Mouse (Mus musculus): ENCODE results near the gene Nat14. TPM values are rescaled to one million over a fixed set of nuclear protein-coding genes. Genes with fewer than 3 reads are reported as not detected.
"Not testable (repeated sequence)": the region's sequence is repeated elsewhere in the genome, so short reads cannot be mapped to it uniquely, and the experiment has no call there.

Nat14 gene
- 100 to 1,000 TPM; 119 to 120 TPM for total RNA-seq (2021)

GRCm38 (mm10) chr7:4921824-4922482 is at the start of gene Nat14:
TSS of gene Nat14 (plus strand) at chr7:4922028.
- DNase-seq: no peak

DNA sequence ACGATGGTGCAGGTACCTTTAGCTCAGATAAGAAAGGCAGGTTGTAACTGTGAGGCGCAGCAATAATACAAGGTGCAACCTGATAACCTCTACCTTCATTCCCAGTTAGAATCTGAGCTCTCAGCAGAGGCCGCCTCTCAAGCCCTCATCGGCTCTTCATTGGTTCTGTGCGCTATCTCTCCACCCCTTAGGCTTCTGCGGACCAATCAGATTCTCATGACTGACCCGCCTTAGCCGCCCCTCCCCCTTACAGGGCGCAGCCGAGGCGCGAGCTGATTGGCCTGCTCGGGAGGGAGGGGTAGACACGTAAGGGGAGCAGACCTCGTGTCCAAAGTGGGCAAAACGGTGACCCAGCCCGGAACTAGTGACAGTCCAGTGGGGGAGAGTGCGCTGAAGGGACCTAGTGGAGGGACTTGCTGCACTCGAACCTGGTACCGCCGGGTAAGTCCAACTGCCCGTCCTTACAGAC is 45.0 kb upstream of the Nat14 start, which contains the start of gene Isoc2a:
Gene Isoc2a (plus strand): TSS at position 401 of the 469 bp plus-strand sequence.
- peak; percentile 83 to 85 for DNase-seq

GRCm38 (mm10) chr7:4877226-4877625 is 44.6 kb upstream of the Nat14 start:
- DNase-seq: no peak

GRCm38 (mm10) chr7:4878186-4878585 is 43.6 kb upstream of the Nat14 start:
- DNase-seq: no peak

GRCm38 (mm10) chr7:4879036-4879435 is 42.8 kb upstream of the Nat14 start:
- not testable (repeated sequence) for DNase-seq

GRCm38 (mm10) chr7:4886680-4887079 is 35.1 kb upstream of the Nat14 start:
- DNase-seq: no peak

- no peak for DNase-seq
Measured at GRCm38 (mm10) chr7:4895186-4895585, 26.6 kb upstream of the Nat14 start.

DNA sequence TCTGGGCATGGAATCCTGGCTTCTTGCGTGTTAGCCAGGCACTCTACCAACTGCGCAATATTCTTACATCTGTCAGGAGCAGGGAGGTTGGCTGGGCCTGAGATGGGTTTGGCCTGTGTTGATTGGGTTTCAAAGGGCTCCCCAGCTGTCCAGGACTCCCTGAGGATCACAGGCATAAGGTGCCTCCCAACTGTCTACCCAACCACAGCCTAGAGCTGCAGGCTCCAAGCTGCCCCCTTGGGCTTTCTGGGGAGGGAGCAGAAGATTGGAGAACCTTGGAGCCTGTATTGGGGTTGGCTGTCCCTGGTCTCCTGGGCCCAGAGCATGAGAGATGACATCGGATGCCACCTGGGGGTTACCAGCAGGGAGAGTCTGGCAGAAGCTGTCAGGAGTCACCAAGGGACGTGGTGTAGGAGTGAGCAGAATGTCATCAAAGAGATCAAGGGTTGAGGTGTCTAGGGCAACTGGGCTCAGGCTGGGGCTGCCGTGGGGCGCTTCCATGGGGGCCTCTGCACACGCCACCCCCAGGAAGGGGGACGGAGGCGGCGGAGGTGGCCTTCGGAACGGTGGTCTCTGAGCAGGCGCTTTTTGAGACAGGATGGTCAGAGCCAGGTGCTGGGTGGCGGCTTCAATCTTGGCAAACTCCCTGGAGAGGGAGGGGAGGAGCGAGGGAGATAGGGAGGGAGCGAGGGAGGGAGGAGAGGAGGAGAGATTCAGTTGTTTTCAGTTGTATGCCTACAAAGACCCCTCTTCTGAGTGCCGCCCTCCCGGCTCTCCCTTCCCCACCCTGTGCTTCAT is 22.8 kb upstream of the Nat14 start:
- DNase-seq: no peak

GRCm38 (mm10) chr7:4899649-4900522 is 21.9 kb upstream of the Nat14 start:
- DNase-seq: no peak

- no peak for DNase-seq
Measured at GRCm38 (mm10) chr7:4900523-4900851, 21.3 kb upstream of the Nat14 start.

- no peak for DNase-seq
Measured at GRCm38 (mm10) chr7:4901171-4901570, 20.7 kb upstream of the Nat14 start.

GRCm38 (mm10) chr7:4902404-4902803 is 19.4 kb upstream of the Nat14 start:
- DNase-seq: no peak

DNA sequence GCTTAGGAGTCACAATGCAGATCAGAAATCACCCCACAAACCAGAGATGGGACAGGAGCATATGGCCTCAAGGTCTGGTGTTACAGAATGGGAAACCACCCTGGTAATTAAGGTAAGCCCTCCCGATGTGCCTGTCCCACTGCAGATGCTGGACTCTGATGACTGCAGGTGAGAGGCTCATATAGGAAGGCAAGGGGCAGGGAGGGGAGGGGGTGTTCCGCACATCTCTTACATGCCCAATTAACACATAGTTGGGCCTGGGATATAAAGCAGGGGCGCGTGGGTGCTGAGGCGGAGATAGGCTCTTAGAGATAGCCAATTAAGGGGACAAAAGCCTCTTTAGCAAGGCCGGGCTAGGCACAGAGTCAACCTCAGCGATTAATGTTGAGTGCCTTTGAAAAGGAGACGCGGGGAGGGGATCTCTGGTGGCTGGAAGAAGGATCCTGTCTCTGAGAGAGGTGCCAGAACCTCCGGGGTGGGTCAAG is 15.3 kb upstream of the Nat14 start, which contains the start of gene Gm36210:
Gene Gm36210 (minus strand): TSS at position 51 of the 485 bp plus-strand sequence.
- no peak for DNase-seq

DNA sequence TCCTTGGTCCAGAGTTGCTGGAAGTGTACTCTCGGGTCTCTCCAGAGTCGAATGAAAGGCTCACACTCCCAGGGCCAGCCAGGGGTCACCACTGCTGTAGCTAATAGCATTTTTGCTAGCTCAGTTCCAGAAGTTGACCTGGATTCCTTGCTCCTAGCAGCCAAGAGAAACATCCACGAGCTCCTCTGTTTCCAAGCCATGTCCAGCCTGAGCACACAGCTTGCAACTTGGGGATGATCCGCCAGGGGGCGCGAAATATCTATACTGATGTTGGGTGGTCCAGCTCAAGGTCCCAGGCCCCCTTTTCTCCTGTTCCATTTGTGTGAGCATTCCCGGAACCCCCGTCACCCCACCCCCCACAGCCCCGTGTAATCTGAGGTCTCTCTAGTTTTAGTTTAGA is 10.3 kb upstream of the Nat14 start:
- DNase-seq: no peak

DNA sequence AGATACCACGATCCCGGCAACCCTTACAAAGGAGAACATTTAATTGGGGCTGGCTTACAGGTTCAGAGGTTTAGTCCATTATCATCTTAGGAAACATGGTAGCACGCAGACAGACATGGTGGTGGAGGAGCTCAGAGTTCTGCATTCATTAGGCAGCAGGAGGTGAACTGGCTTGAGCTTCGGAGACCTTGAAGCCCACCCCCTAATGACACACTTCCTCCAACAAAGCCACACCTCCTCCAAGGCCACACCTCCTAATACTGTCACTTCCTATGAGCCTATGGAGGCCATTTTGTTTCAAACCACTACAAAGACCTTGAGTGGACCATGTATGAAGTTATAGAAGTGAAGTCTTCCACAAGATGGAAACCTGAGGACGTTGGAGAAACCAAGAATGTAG is 9.6 kb upstream of the Nat14 start:
- DNase-seq: no peak

DNA sequence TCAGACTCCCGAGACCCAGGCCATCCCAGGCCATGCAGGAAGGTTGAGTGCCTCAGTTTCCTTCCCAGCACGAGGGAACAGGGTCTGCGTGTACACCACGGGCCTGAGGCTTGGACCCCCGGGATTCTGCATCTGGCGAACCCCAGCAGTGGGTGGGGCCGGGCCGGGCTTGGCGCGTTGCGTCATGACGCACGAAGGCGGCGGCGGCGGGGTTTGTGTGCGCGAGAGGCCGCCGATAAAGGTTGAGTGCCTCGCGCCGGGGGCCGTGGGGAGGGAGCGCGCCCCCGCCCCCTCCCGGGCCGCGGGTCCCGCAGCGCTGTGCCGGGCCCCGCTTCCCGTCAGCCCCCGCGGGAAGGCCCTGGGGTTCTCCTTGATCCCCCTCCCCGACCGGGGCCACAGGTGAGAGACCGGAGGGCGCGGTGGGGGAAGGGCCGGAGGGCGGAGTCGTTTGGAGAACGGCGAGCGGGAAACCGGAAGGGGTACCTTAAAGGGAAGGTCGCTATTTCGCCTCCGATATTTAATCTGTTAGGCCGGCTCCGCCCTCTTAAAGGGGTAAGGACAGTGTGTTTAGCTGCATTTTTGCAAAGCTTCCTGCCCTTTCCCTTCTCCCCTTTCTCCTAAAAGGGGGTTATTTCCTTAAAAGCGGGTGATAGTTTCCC is 6.7 kb upstream of the Nat14 start, which contains the start of gene Zfp628:
Gene Zfp628 (plus strand): TSS at position 211 of the 659 bp plus-strand sequence.
- peak; percentile 94 to 95 for DNase-seq

- DNase-seq: no peak
Measured at GRCm38 (mm10) chr7:4915669-4916416, 6.0 kb upstream of the Nat14 start.

DNA sequence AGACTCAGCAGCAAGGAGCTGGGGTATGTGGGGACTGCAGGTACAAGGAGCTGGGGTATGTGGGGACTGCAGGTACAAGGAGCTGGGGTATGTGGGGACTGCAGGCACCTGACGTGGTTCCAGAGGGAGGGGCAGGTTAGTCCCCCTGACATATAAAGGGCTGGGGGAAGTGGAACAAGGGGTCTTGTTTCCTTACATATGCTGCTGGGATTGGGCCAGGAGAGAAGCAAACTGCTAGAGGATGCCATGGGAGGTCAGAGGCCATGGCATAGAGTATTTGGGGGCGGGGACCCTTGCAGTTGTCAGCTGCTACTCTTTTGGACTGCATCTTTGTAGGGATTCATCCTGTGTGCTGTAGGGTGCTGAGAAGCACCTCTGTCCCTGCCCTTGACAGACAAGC is 4.3 kb upstream of the Nat14 start:
- DNase-seq: no peak

GRCm38 (mm10) chr7:4918681-4919080 is 3.1 kb upstream of the Nat14 start:
- no peak for DNase-seq

- no peak for DNase-seq
Measured at GRCm38 (mm10) chr7:4919096-4919495, 2.7 kb upstream of the Nat14 start.

GRCm38 (mm10) chr7:4919971-4920370 is 1.9 kb upstream of the Nat14 start:
- no peak for DNase-seq
